In genomic region chr6:85451664-85452410, GRCm38 (mm10) we compare ENCODE assay signal across 7 mouse cellular contexts. TPM values are rescaled to one million over a fixed set of nuclear protein-coding genes. Genes with fewer than 3 reads are reported as not detected.
DNase-seq lines count a peak whose midpoint lies in the region; ATAC-seq and TF ChIP-seq lines count a peak whose summit lies in the region.

Gene Pradc1 (minus strand): TSS chr6:85451970.

- intact Hi-C loops in left cerebral cortex, postnatal 4 days (cut with DNase I), result no loop called here

- H3K27ac ChIP-seq in embryonic facial prominence, embryonic 10.5 days (replicated peaks), result peak within 1 kb of the TSS; percentile 96
- peak within 1 kb of the TSS; percentile 86 for H3K27ac ChIP-seq in intestine, postnatal 0 days (ENCODE audit: low read depth, low read length)
- peak within 1 kb of the TSS; percentile 86 for H3K27ac ChIP-seq in midbrain, embryonic 12.5 days (replicated peaks)
- peak within 1 kb of the TSS; percentile 92 for H3K27ac ChIP-seq in small intestine, adult 2 months (ENCODE audit: insufficient read depth, low read depth, low read length)

- peak; percentile 97 for DNase-seq in adrenal gland, postnatal 10 days
- peak; percentile 98 for DNase-seq in embryonic facial prominence, embryonic 10.5 days (ENCODE audit: low spot score)
- peak; percentile 82 for DNase-seq in gonadal fat pad, adult 2 months (ENCODE audit: low read depth)
- DNase-seq in left cerebral cortex, postnatal 4 days, result peak; percentile 99

- TF ChIP-seq POLR2A in small intestine, adult 2 months (IDR thresholded peaks at IDR 0.05; ENCODE audit: low read depth, low read length), result peak; percentile 64

- H3K4me2 ChIP-seq in intestine, postnatal 0 days (replicated peaks; ENCODE audit: low read depth), result peak within 1 kb of the TSS; percentile 99
- peak within 1 kb of the TSS; percentile 95 for H3K4me2 ChIP-seq in midbrain, embryonic 12.5 days (replicated peaks)

- peaks cover 44% of the 10 kb centered on the region for H3K4me1 ChIP-seq in embryonic facial prominence, embryonic 10.5 days
- no peaks in the 10 kb centered on the region for H3K4me1 ChIP-seq in intestine, postnatal 0 days (replicated peaks; ENCODE audit: control insufficient read depth, insufficient read depth, low read length)
- peaks cover 42% of the 10 kb centered on the region for H3K4me1 ChIP-seq in midbrain, embryonic 12.5 days
- peaks cover 8% of the 10 kb centered on the region for H3K4me1 ChIP-seq in small intestine, adult 2 months (ENCODE audit: control insufficient read depth, insufficient read depth, insufficient read length, low read length)

- peaks cover 25% of the 10 kb centered on the region for H3K36me3 ChIP-seq in embryonic facial prominence, embryonic 10.5 days (replicated peaks)
- 0 out of 2 replicates have a peak, but pooled peaks cover 3% of the 10 kb centered on the region for H3K36me3 ChIP-seq in intestine, postnatal 0 days (ENCODE audit: control insufficient read depth, insufficient read depth)
- no peaks in the 10 kb centered on the region for H3K36me3 ChIP-seq in midbrain, embryonic 12.5 days
- no peaks in the 10 kb centered on the region for H3K36me3 ChIP-seq in small intestine, adult 2 months (ENCODE audit: control insufficient read depth, insufficient read depth, low read length)

- no peak for TF ChIP-seq CTCF in intestine, postnatal 0 days (IDR thresholded peaks at IDR 0.05; ENCODE audit: low read depth)
- no peak for TF ChIP-seq CTCF in small intestine, adult 2 months (IDR thresholded peaks at IDR 0.05; ENCODE audit: extremely low read depth, insufficient read length, insufficient replicate concordance, low read depth, low read length)

- no peaks in the 10 kb centered on the region for H3K27me3 ChIP-seq in embryonic facial prominence, embryonic 10.5 days (replicated peaks; ENCODE audit: low read depth, poor library complexity, severe bottlenecking)
- H3K27me3 ChIP-seq in intestine, postnatal 0 days (replicated peaks; ENCODE audit: control insufficient read depth, insufficient read depth, low read length), result no peaks in the 10 kb centered on the region
- no peaks in the 10 kb centered on the region for H3K27me3 ChIP-seq in midbrain, embryonic 12.5 days
- H3K27me3 ChIP-seq in small intestine, adult 2 months (ENCODE audit: control insufficient read depth, insufficient read depth, low read length), result no peaks in the 10 kb centered on the region

- peak within 1 kb of the TSS; percentile 76 for H3K9ac ChIP-seq in intestine, postnatal 0 days (ENCODE audit: low read depth, low read length)
- H3K9ac ChIP-seq in midbrain, embryonic 12.5 days (replicated peaks), result peak within 1 kb of the TSS; percentile 89

- peak; percentile 86 for ATAC-seq in intestine, postnatal 0 days
- peak; percentile 89 for ATAC-seq in midbrain, embryonic 12.5 days (ENCODE audit: low FRiP score, low read depth)

- H3K4me3 ChIP-seq in embryonic facial prominence, embryonic 10.5 days, result peak within 1 kb of the TSS; percentile 79
- H3K4me3 ChIP-seq in intestine, postnatal 0 days (ENCODE audit: low read depth, low read length), result peak within 1 kb of the TSS; percentile 81
- peak within 1 kb of the TSS; percentile 73 for H3K4me3 ChIP-seq in midbrain, embryonic 12.5 days
- peak within 1 kb of the TSS; percentile 75 for H3K4me3 ChIP-seq in small intestine, adult 2 months (ENCODE audit: low read depth, low read length)

- under 1% methylated on average over 54 of the region's 54 CpGs for WGBS in embryonic facial prominence, embryonic 10.5 days
- under 1% methylated on average over 54 of the region's 54 CpGs for WGBS in intestine, postnatal 0 days
- WGBS in midbrain, embryonic 12.5 days, result under 1% methylated on average over 52 of the region's 54 CpGs
- WGBS in small intestine, adult 2 months, result under 1% methylated on average over 54 of the region's 54 CpGs

- no peaks in the 10 kb centered on the region for H3K9me3 ChIP-seq in embryonic facial prominence, embryonic 10.5 days
- H3K9me3 ChIP-seq in intestine, postnatal 0 days (ENCODE audit: control insufficient read depth), result no peaks in the 10 kb centered on the region
- H3K9me3 ChIP-seq in midbrain, embryonic 12.5 days, result no peaks in the 10 kb centered on the region

RNA-seq across cellular contexts. Expression of gene Pradc1, which starts in this region (rescaled TPM):
- 10 to 100 TPM; 13.2 to 14.4 TPM for total RNA-seq in adrenal gland, postnatal 10 days (2021)
- 29.1 and 30.4 TPM in 2 replicates for polyA plus RNA-seq in embryonic facial prominence, embryonic 10.5 days (2016; fragmentation: Nextera tagmentation; extraction: Ambion mirVana)
- 18.6 and 20.6 TPM in 2 replicates for polyA plus RNA-seq in gonadal fat pad, adult 2 months (2012; rRNA removed)
- polyA plus RNA-seq in intestine, postnatal 0 days (2015; fragmentation: Nextera tagmentation; extraction: Ambion mirVana), result 23.2 and 23.7 TPM in 2 replicates
- total RNA-seq in left cerebral cortex, postnatal 4 days (2021), result 10 to 100 TPM; 14.4 to 17.8 TPM
- 29.4 and 31.6 TPM in 2 replicates for polyA plus RNA-seq in midbrain, embryonic 12.5 days (2016; fragmentation: Nextera tagmentation; extraction: Ambion mirVana)
- polyA plus RNA-seq in small intestine, adult 2 months (2012; rRNA removed), result 10.9 and 15.9 TPM in 2 replicates

Comparison
In these comparisons a context has a peak if more than half of its experiments do, and no peak if none do; other contexts are left out.
1. Peak in every context shown above with its lines: DNase-seq, ATAC-seq, H3K4me3 ChIP-seq and H3K27ac ChIP-seq.